In genomic region chr15:98033233-98033748, GRCm38 (mm10) we compare ENCODE assay signal across 22 mouse cellular contexts. TPM values are rescaled to one million over a fixed set of nuclear protein-coding genes. Genes with fewer than 3 reads are reported as not detected.
A peak's percentile ranks its signal among the peaks of the same experiment; 100 is the strongest.
DNase-seq lines count a peak whose midpoint lies in the region; ATAC-seq lines count a peak whose summit lies in the region.
"Had no signal": no experiment of that assay in that cellular context is flagged by ENCODE, and none has a peak within 500 bp of the region (broad histone marks: within the 10 kb centered on the region; RNA-seq: fewer than 3 reads in every experiment).

No protein-coding gene starts in this region.

- H3K4me2 ChIP-seq in intestine, embryonic 15.5 days (replicated peaks): no peak overlapping the region
- H3K4me2 ChIP-seq in intestine, embryonic 16.5 days (ENCODE audit: low read depth, low read length): no peak overlapping the region
- H3K4me2 ChIP-seq in midbrain, embryonic 13.5 days (replicated peaks): no peak overlapping the region
- no peak overlapping the region for H3K4me2 ChIP-seq in midbrain, embryonic 16.5 days (ENCODE audit: low read length)
- H3K4me2 ChIP-seq in limb, embryonic 13.5 days (replicated peaks): no peak overlapping the region
- H3K4me2 ChIP-seq: liver, embryonic 11.5 days had no signal

- 0 out of 2 replicates have a peak, but pooled peaks have one; percentile 31 for ATAC-seq in intestine, embryonic 15.5 days
- no peak for ATAC-seq in intestine, embryonic 16.5 days
- 0 out of 2 replicates have a peak, but pooled peaks have one; percentile 6 for ATAC-seq in midbrain, embryonic 13.5 days
- no peak for ATAC-seq in midbrain, embryonic 16.5 days
- peak; percentile 80 for ATAC-seq in limb, embryonic 13.5 days (ENCODE audit: low FRiP score, low read depth)
- ATAC-seq: CD4-positive, CD25-positive, alpha-beta regulatory T cell, adult 4 months had no signal

- WGBS in intestine, embryonic 15.5 days: 78% methylated on average over 9 of the region's 9 CpGs
- WGBS in intestine, embryonic 16.5 days: 79% methylated on average over 9 of the region's 9 CpGs
- WGBS in midbrain, embryonic 13.5 days: 71% methylated on average over 9 of the region's 9 CpGs
- 75% methylated on average over 9 of the region's 9 CpGs for WGBS in midbrain, embryonic 16.5 days
- 64% methylated on average over 9 of the region's 9 CpGs for WGBS in limb, embryonic 13.5 days

- no peaks in the 10 kb centered on the region for H3K9me3 ChIP-seq in intestine, embryonic 15.5 days
- H3K9me3 ChIP-seq in intestine, embryonic 16.5 days (ENCODE audit: control insufficient read depth, low read length): no peaks in the 10 kb centered on the region
- H3K9me3 ChIP-seq in midbrain, embryonic 13.5 days: no peaks in the 10 kb centered on the region
- no peaks in the 10 kb centered on the region for H3K9me3 ChIP-seq in midbrain, embryonic 16.5 days (replicated peaks; ENCODE audit: control insufficient read depth, low read length, poor library complexity, severe bottlenecking)
- no peaks in the 10 kb centered on the region for H3K9me3 ChIP-seq in limb, embryonic 13.5 days
- H3K9me3 ChIP-seq: G1E; megakaryocyte, embryonic 14.5 days had no signal

- 0 out of 2 replicates have a peak, but pooled peaks cover 3% of the 10 kb centered on the region for H3K36me3 ChIP-seq in intestine, embryonic 15.5 days
- peaks cover 8% of the 10 kb centered on the region; the same call in 1 of the 2 replicates for H3K36me3 ChIP-seq in intestine, embryonic 16.5 days (ENCODE audit: control insufficient read depth, insufficient read depth, low read length)
- H3K36me3 ChIP-seq in midbrain, embryonic 13.5 days: peaks cover 22% of the 10 kb centered on the region
- H3K36me3 ChIP-seq in midbrain, embryonic 16.5 days (ENCODE audit: control insufficient read depth, insufficient read depth, low read length): 0 out of 2 replicates have a peak, but pooled peaks cover 2% of the 10 kb centered on the region
- H3K36me3 ChIP-seq in limb, embryonic 13.5 days: peaks cover 25% of the 10 kb centered on the region

- H3K27me3 ChIP-seq in intestine, embryonic 15.5 days (replicated peaks): no peaks in the 10 kb centered on the region
- no peaks in the 10 kb centered on the region for H3K27me3 ChIP-seq in intestine, embryonic 16.5 days (replicated peaks; ENCODE audit: control insufficient read depth, insufficient read depth, low read length)
- H3K27me3 ChIP-seq in midbrain, embryonic 13.5 days: no peaks in the 10 kb centered on the region
- no peaks in the 10 kb centered on the region for H3K27me3 ChIP-seq in midbrain, embryonic 16.5 days (ENCODE audit: control insufficient read depth, insufficient read depth, low read depth, low read length)
- H3K27me3 ChIP-seq in limb, embryonic 13.5 days: no peaks in the 10 kb centered on the region

- no peak overlapping the region for H3K27ac ChIP-seq in intestine, embryonic 15.5 days
- H3K27ac ChIP-seq in intestine, embryonic 16.5 days (ENCODE audit: low read length): no peak overlapping the region
- H3K27ac ChIP-seq in midbrain, embryonic 13.5 days: no peak overlapping the region
- no peak overlapping the region for H3K27ac ChIP-seq in midbrain, embryonic 16.5 days (ENCODE audit: low read length)
- peak overlapping the region; percentile 86 for H3K27ac ChIP-seq in limb, embryonic 13.5 days
- H3K27ac ChIP-seq: left cerebral cortex, adult 2 months had no signal

- no peaks in the 10 kb centered on the region for H3K4me1 ChIP-seq in intestine, embryonic 15.5 days (replicated peaks)
- no peaks in the 10 kb centered on the region for H3K4me1 ChIP-seq in intestine, embryonic 16.5 days (ENCODE audit: control insufficient read depth, insufficient read depth, low read length)
- H3K4me1 ChIP-seq in midbrain, embryonic 13.5 days (replicated peaks): peaks cover 14% of the 10 kb centered on the region
- no peaks in the 10 kb centered on the region for H3K4me1 ChIP-seq in midbrain, embryonic 16.5 days (ENCODE audit: control insufficient read depth, insufficient read depth, low read length)
- H3K4me1 ChIP-seq in limb, embryonic 13.5 days: peaks cover 56% of the 10 kb centered on the region
- H3K4me1 ChIP-seq: megakaryocyte, embryonic 14.5 days had no signal

- H3K9ac ChIP-seq in intestine, embryonic 15.5 days: no peak overlapping the region
- no peak overlapping the region for H3K9ac ChIP-seq in intestine, embryonic 16.5 days (ENCODE audit: low read depth, low read length)
- no peak overlapping the region for H3K9ac ChIP-seq in midbrain, embryonic 13.5 days (replicated peaks)
- no peak overlapping the region for H3K9ac ChIP-seq in midbrain, embryonic 16.5 days (ENCODE audit: low read depth, low read length)
- no peak overlapping the region for H3K9ac ChIP-seq in limb, embryonic 13.5 days

- no peak overlapping the region for H3K4me3 ChIP-seq in intestine, embryonic 15.5 days (replicated peaks)
- no peak overlapping the region for H3K4me3 ChIP-seq in intestine, embryonic 16.5 days (ENCODE audit: low read length)
- H3K4me3 ChIP-seq in midbrain, embryonic 13.5 days (replicated peaks): no peak overlapping the region
- H3K4me3 ChIP-seq in midbrain, embryonic 16.5 days (ENCODE audit: low read depth, low read length): no peak overlapping the region
- H3K4me3 ChIP-seq in limb, embryonic 13.5 days: no peak overlapping the region
- H3K4me3 ChIP-seq: erythroblast, embryonic 14.5 days; left cerebral cortex, adult 2 months; megakaryocyte, embryonic 14.5 days; myocyte had no signal

- DNase-seq in embryo, embryonic 11 days: peak; percentile 29
- no peak for DNase-seq in embryo, embryonic 10 days (ENCODE audit: low spot score)
- DNase-seq in heart, postnatal 4 days: no peak
- DNase-seq: cerebellum, adult 8-10 months; gastrocnemius, postnatal 14 days; kidney, postnatal 10 days; lung, adult 2 months; right cerebral cortex, adult 18-20 months; thymus, adult 2 months had no signal

RNA-seq across cellular contexts. Expression of gene Col2a1, which starts 28.8 kb away (rescaled TPM):
- polyA plus RNA-seq in intestine, embryonic 15.5 days (2015; fragmentation: Nextera tagmentation; extraction: Ambion mirVana): 2.0 and 2.7 TPM in 2 replicates
- polyA plus RNA-seq in intestine, embryonic 16.5 days (2015; fragmentation: Nextera tagmentation; extraction: Ambion mirVana): 0.33 and 0.53 TPM in 2 replicates
- 39.1 and 57.5 TPM in 2 replicates for polyA plus RNA-seq in midbrain, embryonic 13.5 days (2015; fragmentation: Nextera tagmentation; extraction: Ambion mirVana)
- polyA plus RNA-seq in midbrain, embryonic 16.5 days (2015; fragmentation: Nextera tagmentation; extraction: Ambion mirVana): 22.6 and 34.8 TPM in 2 replicates
- 706 and 829 TPM in 2 replicates for polyA plus RNA-seq in limb, embryonic 13.5 days (2015; fragmentation: Nextera tagmentation; extraction: Ambion mirVana)
- total RNA-seq in heart, postnatal 4 days (2021): 1 to 10 TPM; 1.1 to 1.3 TPM
- total RNA-seq: neutrophil, adult 5-6 weeks had no signal
- polyA plus RNA-seq: CD4-positive, CD25-positive, alpha-beta regulatory T cell, adult 4 months; erythroblast, embryonic 14.5 days; G1E had no signal

RNA-seq across cellular contexts. Expression of gene Pfkm, which starts 59.1 kb away (rescaled TPM):
- polyA plus RNA-seq in intestine, embryonic 15.5 days (2015; fragmentation: Nextera tagmentation; extraction: Ambion mirVana): 27.9 and 28.4 TPM in 2 replicates
- polyA plus RNA-seq in intestine, embryonic 16.5 days (2015; fragmentation: Nextera tagmentation; extraction: Ambion mirVana): 30.5 and 31.7 TPM in 2 replicates
- polyA plus RNA-seq in midbrain, embryonic 13.5 days (2015; fragmentation: Nextera tagmentation; extraction: Ambion mirVana): 70.8 and 73.8 TPM in 2 replicates
- 93.9 and 102 TPM in 2 replicates for polyA plus RNA-seq in midbrain, embryonic 16.5 days (2015; fragmentation: Nextera tagmentation; extraction: Ambion mirVana)
- polyA plus RNA-seq in limb, embryonic 13.5 days (2015; fragmentation: Nextera tagmentation; extraction: Ambion mirVana): 56.0 and 56.7 TPM in 2 replicates
- 100 to 1,000 TPM; 413 to 425 TPM for total RNA-seq in heart, postnatal 4 days (2021)

Comparison
In these comparisons a context has a peak if more than half of its experiments do, and no peak if none do; other contexts are left out.
1. ATAC-seq: peak in intestine, embryonic 15.5 days (single experiment), midbrain, embryonic 13.5 days (single experiment) and limb, embryonic 13.5 days (single experiment); none in intestine, embryonic 16.5 days (single experiment) and midbrain, embryonic 16.5 days (single experiment).
2. RNA of gene Col2a1, which starts 28.8 kb away (polyA plus RNA-seq): 706 to 829 TPM in limb, embryonic 13.5 days; 39.1 to 57.5 TPM in midbrain, embryonic 13.5 days, 22.6 to 34.8 TPM in midbrain, embryonic 16.5 days, 2.0 to 2.7 TPM in intestine, embryonic 15.5 days and 0.33 to 0.53 TPM in intestine, embryonic 16.5 days; every median in the first group is over 10 times any median in the second.